Mouse (Mus musculus) cerebellum, postnatal 14 days (tissue): ENCODE data around the gene Tada2b.
A peak's percentile ranks its signal among the peaks of the same experiment; 100 is the strongest.

Experiments
- DNase-seq, 2 experiments: peaks; one replicate each; pipeline ENCODE4 v3.0.0; 2021; ENCODE audit warnings: mixed read lengths in 2 of 2

Tada2b gene

GRCm38 (mm10) chr5:36484171-36484990 is at the start of gene Tada2b, which contains the start of gene Ccdc96:
TSS of gene Tada2b (minus strand) at chr5:36484285.
TSS of gene Ccdc96 (plus strand) at chr5:36484588.
- peak; percentile 97 to 98 for DNase-seq

GRCm38 (mm10) chr5:36530129-36530751 is 46.2 kb upstream of the Tada2b start:
- DNase-seq, result peak; percentile 93 to 94

GRCm38 (mm10) chr5:36529698-36530097 is 45.6 kb upstream of the Tada2b start:
- no peak for DNase-seq

- no peak for DNase-seq
These were observed 42.8 kb upstream of the Tada2b start for GRCm38 (mm10) chr5:36526921-36527320.

GRCm38 (mm10) chr5:36526274-36526673 is 42.2 kb upstream of the Tada2b start:
- DNase-seq, result peak in 1 of 2 experiments; percentile 19

GRCm38 (mm10) chr5:36525216-36525615 is 41.1 kb upstream of the Tada2b start:
- DNase-seq, result no peak

GRCm38 (mm10) chr5:36523219-36523703 is 39.2 kb upstream of the Tada2b start:
- no peak for DNase-seq

GRCm38 (mm10) chr5:36522782-36523181 is 38.7 kb upstream of the Tada2b start:
- no peak for DNase-seq

GRCm38 (mm10) chr5:36519751-36520150 is 35.7 kb upstream of the Tada2b start:
- DNase-seq, result no peak

- no peak for DNase-seq
These were observed 33.5 kb upstream of the Tada2b start for GRCm38 (mm10) chr5:36517596-36517995.

GRCm38 (mm10) chr5:36515558-36515957 is 31.5 kb upstream of the Tada2b start:
- DNase-seq, result no peak

GRCm38 (mm10) chr5:36515126-36515525 is 31.0 kb upstream of the Tada2b start:
- DNase-seq, result no peak

- DNase-seq, result no peak
These were observed 26.9 kb upstream of the Tada2b start for GRCm38 (mm10) chr5:36510956-36511355.

GRCm38 (mm10) chr5:36508351-36508750 is 24.3 kb upstream of the Tada2b start:
- no peak for DNase-seq

- DNase-seq, result no peak
These were observed 21.6 kb upstream of the Tada2b start for GRCm38 (mm10) chr5:36505643-36506042.

- no peak for DNase-seq
These were observed 21.1 kb upstream of the Tada2b start for GRCm38 (mm10) chr5:36505235-36505634.

- no peak for DNase-seq
These were observed 10.6 kb upstream of the Tada2b start for GRCm38 (mm10) chr5:36494709-36495108.

GRCm38 (mm10) chr5:36493919-36494318 is 9.8 kb upstream of the Tada2b start:
- no peak for DNase-seq

GRCm38 (mm10) chr5:36489225-36489624 is 5.1 kb upstream of the Tada2b start:
- peak; percentile 51 to 57 for DNase-seq

- DNase-seq, result no peak
These were observed 1.2 kb upstream of the Tada2b start for GRCm38 (mm10) chr5:36485306-36485705.

GRCm38 (mm10) chr5:36483203-36484101 is 633 bp downstream of the Tada2b start:
- peak; percentile 64 to 70 for DNase-seq

- DNase-seq, result no peak
These were observed 3.0 kb downstream of the Tada2b start for GRCm38 (mm10) chr5:36481114-36481513.

GRCm38 (mm10) chr5:36480398-36480797 is 3.7 kb downstream of the Tada2b start:
- DNase-seq, result no peak
